23 mouse cellular contexts compared by ENCODE assay signal in genomic region chr7:28210731-28211130, GRCm38 (mm10). TPM values are rescaled to one million over a fixed set of nuclear protein-coding genes. Genes with fewer than 3 reads are reported as not detected.
DNase-seq lines count a peak whose midpoint lies in the region; ATAC-seq and TF ChIP-seq lines count a peak whose summit lies in the region.
"Had no signal": no experiment of that assay in that cellular context is flagged by ENCODE, and none has a peak within 500 bp of the region (broad histone marks: within the 10 kb centered on the region; RNA-seq: fewer than 3 reads in every experiment).

No protein-coding gene starts in this region.

- H3K4me3 ChIP-seq in intestine, embryonic 14.5 days (ENCODE audit: low read depth, low read length), result no peak overlapping the region
- H3K4me3 ChIP-seq in intestine, embryonic 15.5 days (replicated peaks), result no peak overlapping the region
- H3K4me3 ChIP-seq in lung, embryonic 14.5 days (ENCODE audit: low read depth, low read length), result no peak overlapping the region
- H3K4me3 ChIP-seq in ES-Bruce4 (ENCODE audit: low read depth, low read length), result no peak overlapping the region
- H3K4me3 ChIP-seq: forebrain, embryonic 10.5 days; heart, embryonic 10.5 days; limb, embryonic 12.5 days; liver, embryonic 12.5 days; lung, embryonic 15.5 days had no signal

- no peak for TF ChIP-seq POLR2A in ES-Bruce4 (IDR thresholded peaks at IDR 0.05; ENCODE audit: insufficient read depth, low read length)

- H3K9me3 ChIP-seq in intestine, embryonic 14.5 days (ENCODE audit: control insufficient read depth, low read length), result no peaks in the 10 kb centered on the region
- no peaks in the 10 kb centered on the region for H3K9me3 ChIP-seq in intestine, embryonic 15.5 days
- no peaks in the 10 kb centered on the region for H3K9me3 ChIP-seq in lung, embryonic 14.5 days (ENCODE audit: low read depth, low read length)
- H3K9me3 ChIP-seq in ES-Bruce4 (replicated peaks; ENCODE audit: control insufficient read depth, insufficient read depth, low read length, poor library complexity, severe bottlenecking), result no peaks in the 10 kb centered on the region
- H3K9me3 ChIP-seq: forebrain, embryonic 10.5 days; heart, embryonic 10.5 days; limb, embryonic 12.5 days; liver, embryonic 12.5 days; lung, embryonic 15.5 days had no signal

- TF ChIP-seq CTCF in lung, embryonic 14.5 days (IDR thresholded peaks at IDR 0.05; ENCODE audit: low read depth), result 0 out of 2 replicates have a peak, but pooled peaks have one; percentile 5
- TF ChIP-seq CTCF in ES-Bruce4 (IDR thresholded peaks at IDR 0.05; ENCODE audit: low read depth, low read length), result peak; percentile 14

- no peak overlapping the region for H3K9ac ChIP-seq in intestine, embryonic 14.5 days (ENCODE audit: low read length)
- H3K9ac ChIP-seq in intestine, embryonic 15.5 days, result no peak overlapping the region
- no peak overlapping the region for H3K9ac ChIP-seq in lung, embryonic 14.5 days
- H3K9ac ChIP-seq in ES-Bruce4 (ENCODE audit: low read depth, poor library complexity, severe bottlenecking), result no peak overlapping the region
- H3K9ac ChIP-seq: limb, embryonic 12.5 days; liver, embryonic 12.5 days; lung, embryonic 15.5 days had no signal

- no peaks in the 10 kb centered on the region for H3K27me3 ChIP-seq in intestine, embryonic 14.5 days (replicated peaks; ENCODE audit: control insufficient read depth, insufficient read depth, low read length)
- no peaks in the 10 kb centered on the region for H3K27me3 ChIP-seq in intestine, embryonic 15.5 days (replicated peaks)
- H3K27me3 ChIP-seq in lung, embryonic 14.5 days (ENCODE audit: insufficient read depth, low read length), result no peaks in the 10 kb centered on the region
- no peaks in the 10 kb centered on the region for H3K27me3 ChIP-seq in ES-Bruce4 (ENCODE audit: control insufficient read depth, insufficient read depth, low read length, poor library complexity, severe bottlenecking)
- H3K27me3 ChIP-seq: limb, embryonic 12.5 days; liver, embryonic 12.5 days; lung, embryonic 15.5 days had no signal

- WGBS in intestine, embryonic 14.5 days, result 36% methylated on average over 5 of the region's 5 CpGs
- 43% methylated on average over 5 of the region's 5 CpGs for WGBS in intestine, embryonic 15.5 days
- WGBS in lung, embryonic 14.5 days, result 47% methylated on average over 5 of the region's 5 CpGs

- ATAC-seq in intestine, embryonic 14.5 days (replicated peaks; ENCODE audit: low FRiP score, low TSS enrichment, low read depth), result no peak
- ATAC-seq in intestine, embryonic 15.5 days, result no peak
- no peak for ATAC-seq in lung, embryonic 14.5 days (ENCODE audit: insufficient read depth)
- ATAC-seq: liver, embryonic 12.5 days had no signal

- no peaks in the 10 kb centered on the region for H3K36me3 ChIP-seq in intestine, embryonic 14.5 days (ENCODE audit: control insufficient read depth, insufficient read depth, low read length)
- H3K36me3 ChIP-seq in intestine, embryonic 15.5 days, result no peaks in the 10 kb centered on the region
- H3K36me3 ChIP-seq in lung, embryonic 14.5 days (ENCODE audit: insufficient read depth), result no peaks in the 10 kb centered on the region
- H3K36me3 ChIP-seq in ES-Bruce4 (ENCODE audit: control insufficient read depth, insufficient read depth, low read length, poor library complexity, severe bottlenecking), result no peaks in the 10 kb centered on the region
- H3K36me3 ChIP-seq: forebrain, embryonic 10.5 days; heart, embryonic 10.5 days; limb, embryonic 12.5 days; liver, embryonic 12.5 days; lung, embryonic 15.5 days had no signal

- peak; percentile 37 for DNase-seq in intestine, embryonic 14.5 days (ENCODE audit: low spot score)
- DNase-seq in lung, embryonic 14.5 days, result no peak
- DNase-seq in lung, postnatal 10 days, result no peak
- DNase-seq in R1 (ENCODE audit: low read depth, low spot score), result peak; percentile 28
- DNase-seq in gastrocnemius, adult 18-20 months (ENCODE audit: low spot score), result no peak
- no peak for DNase-seq in cerebellum, postnatal 14 days
- DNase-seq: adrenal gland, adult 2 months; B cell, adult 2 months; cerebellum, adult 11-12 months; cerebellum, postnatal 10 days; kidney, adult 9 months; kidney, postnatal 4 days; layer of hippocampus, adult 9-11 months; right cerebral cortex, postnatal 14 days; thymus, postnatal 14 days had no signal

- H3K4me1 ChIP-seq in intestine, embryonic 14.5 days (replicated peaks; ENCODE audit: control insufficient read depth, insufficient read depth, low read length), result no peaks in the 10 kb centered on the region
- H3K4me1 ChIP-seq in intestine, embryonic 15.5 days (replicated peaks), result no peaks in the 10 kb centered on the region
- no peaks in the 10 kb centered on the region for H3K4me1 ChIP-seq in lung, embryonic 14.5 days (ENCODE audit: insufficient read depth)
- no peaks in the 10 kb centered on the region for H3K4me1 ChIP-seq in ES-Bruce4 (ENCODE audit: control insufficient read depth, insufficient read depth, low read length)
- H3K4me1 ChIP-seq: heart, embryonic 10.5 days; limb, embryonic 12.5 days had no signal

- H3K4me2 ChIP-seq in intestine, embryonic 14.5 days (ENCODE audit: low read length), result no peak overlapping the region
- H3K4me2 ChIP-seq in intestine, embryonic 15.5 days (replicated peaks), result no peak overlapping the region
- no peak overlapping the region for H3K4me2 ChIP-seq in lung, embryonic 14.5 days
- H3K4me2 ChIP-seq: limb, embryonic 12.5 days; liver, embryonic 12.5 days; lung, embryonic 15.5 days had no signal

- no peak overlapping the region for H3K27ac ChIP-seq in intestine, embryonic 14.5 days (ENCODE audit: low read depth)
- H3K27ac ChIP-seq in intestine, embryonic 15.5 days, result no peak overlapping the region
- H3K27ac ChIP-seq in lung, embryonic 14.5 days (ENCODE audit: low read depth), result no peak overlapping the region
- H3K27ac ChIP-seq in ES-Bruce4 (ENCODE audit: insufficient read depth, low read length), result no peak overlapping the region
- H3K27ac ChIP-seq: forebrain, embryonic 10.5 days; heart, embryonic 10.5 days; limb, embryonic 12.5 days; liver, embryonic 12.5 days; lung, embryonic 15.5 days; macrophage had no signal

- TF ChIP-seq EP300 in ES-Bruce4 (IDR thresholded peaks at IDR 0.05; ENCODE audit: insufficient read depth, low read depth, low read length), result no peak

RNA-seq across cellular contexts. Expression of gene Dyrk1b, which starts 31.5 kb away (rescaled TPM):
- polyA plus RNA-seq in intestine, embryonic 14.5 days (2014; fragmentation: Nextera tagmentation; extraction: Ambion mirVana), result 10.0 and 11.9 TPM in 2 replicates
- polyA plus RNA-seq in intestine, embryonic 15.5 days (2015; fragmentation: Nextera tagmentation; extraction: Ambion mirVana), result 6.3 and 7.3 TPM in 2 replicates
- polyA plus RNA-seq in lung, embryonic 14.5 days (2014; fragmentation: Nextera tagmentation; extraction: Ambion mirVana), result 13.2 and 14.4 TPM in 2 replicates
- polyA plus RNA-seq in ES-Bruce4 (2011; ENCODE audit: insufficient read depth, insufficient read length, low read depth, missing spikeins), result 9.2 and 9.5 TPM in 2 replicates
- 10 to 100 TPM; 48.1 to 84.1 TPM for total RNA-seq in gastrocnemius, adult 18-20 months (2021)

RNA-seq across cellular contexts. Expression of gene Fbl, which starts 41.2 kb away (rescaled TPM):
- polyA plus RNA-seq in intestine, embryonic 14.5 days (2014; fragmentation: Nextera tagmentation; extraction: Ambion mirVana), result 47.6 and 52.5 TPM in 2 replicates
- 133 and 140 TPM in 2 replicates for polyA plus RNA-seq in intestine, embryonic 15.5 days (2015; fragmentation: Nextera tagmentation; extraction: Ambion mirVana)
- polyA plus RNA-seq in lung, embryonic 14.5 days (2014; fragmentation: Nextera tagmentation; extraction: Ambion mirVana), result 47.3 and 50.9 TPM in 2 replicates
- 441 and 480 TPM in 2 replicates for polyA plus RNA-seq in ES-Bruce4 (2011; ENCODE audit: insufficient read depth, insufficient read length, low read depth, missing spikeins)
- total RNA-seq in gastrocnemius, adult 18-20 months (2021), result 10 to 100 TPM; 21.8 to 23.0 TPM

RNA-seq across cellular contexts. Expression of gene Eid2, which starts 57.0 kb away (rescaled TPM):
- 3.2 and 3.3 TPM in 2 replicates for polyA plus RNA-seq in intestine, embryonic 14.5 days (2014; fragmentation: Nextera tagmentation; extraction: Ambion mirVana)
- polyA plus RNA-seq in intestine, embryonic 15.5 days (2015; fragmentation: Nextera tagmentation; extraction: Ambion mirVana), result 4.5 and 7.2 TPM in 2 replicates
- 9.8 and 12.9 TPM in 2 replicates for polyA plus RNA-seq in lung, embryonic 14.5 days (2014; fragmentation: Nextera tagmentation; extraction: Ambion mirVana)
- 17.2 and 17.3 TPM in 2 replicates for polyA plus RNA-seq in ES-Bruce4 (2011; ENCODE audit: insufficient read depth, insufficient read length, low read depth, missing spikeins)
- total RNA-seq in gastrocnemius, adult 18-20 months (2021), result 1 to 10 TPM; 3.9 to 4.6 TPM

Comparison
In these comparisons a context has a peak if more than half of its experiments do, and no peak if none do; other contexts are left out.
1. DNase-seq: peak in intestine, embryonic 14.5 days (single experiment) and R1 (single experiment); none in lung, embryonic 14.5 days (single experiment), lung, postnatal 10 days (single experiment), gastrocnemius, adult 18-20 months (single experiment) and cerebellum, postnatal 14 days (0 of 2).